Mouse (Mus musculus): Measurements from ENCODE around the gene Prrt2. TPM values are rescaled to one million over a fixed set of nuclear protein-coding genes. Genes with fewer than 3 reads are reported as not detected.

Gene Prrt2
- total RNA-seq, 1 experiment from 2014 or later: 5.1 TPM

DNA sequence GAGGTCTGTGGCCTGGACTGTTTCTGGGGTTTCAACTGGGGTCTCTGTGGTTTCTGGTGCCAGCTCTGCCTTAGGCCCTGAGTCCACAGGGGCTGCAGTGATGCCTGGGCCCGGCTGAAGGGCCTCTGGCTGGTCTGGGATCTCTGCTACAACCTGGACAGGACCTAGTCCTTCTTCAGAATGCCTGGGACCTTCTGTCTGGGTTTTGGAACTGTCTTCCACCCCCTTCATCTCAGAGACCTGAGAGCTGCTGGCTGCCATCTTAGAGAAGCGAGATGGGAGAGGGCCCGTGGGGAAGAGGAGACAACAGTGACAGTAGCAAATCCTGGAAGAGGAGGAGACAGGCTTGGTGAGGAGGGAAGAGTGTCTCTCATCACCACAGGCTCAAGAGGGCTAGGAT lies 980 bp downstream of the Prrt2 start:
- DNase-seq: no peak

DNA sequence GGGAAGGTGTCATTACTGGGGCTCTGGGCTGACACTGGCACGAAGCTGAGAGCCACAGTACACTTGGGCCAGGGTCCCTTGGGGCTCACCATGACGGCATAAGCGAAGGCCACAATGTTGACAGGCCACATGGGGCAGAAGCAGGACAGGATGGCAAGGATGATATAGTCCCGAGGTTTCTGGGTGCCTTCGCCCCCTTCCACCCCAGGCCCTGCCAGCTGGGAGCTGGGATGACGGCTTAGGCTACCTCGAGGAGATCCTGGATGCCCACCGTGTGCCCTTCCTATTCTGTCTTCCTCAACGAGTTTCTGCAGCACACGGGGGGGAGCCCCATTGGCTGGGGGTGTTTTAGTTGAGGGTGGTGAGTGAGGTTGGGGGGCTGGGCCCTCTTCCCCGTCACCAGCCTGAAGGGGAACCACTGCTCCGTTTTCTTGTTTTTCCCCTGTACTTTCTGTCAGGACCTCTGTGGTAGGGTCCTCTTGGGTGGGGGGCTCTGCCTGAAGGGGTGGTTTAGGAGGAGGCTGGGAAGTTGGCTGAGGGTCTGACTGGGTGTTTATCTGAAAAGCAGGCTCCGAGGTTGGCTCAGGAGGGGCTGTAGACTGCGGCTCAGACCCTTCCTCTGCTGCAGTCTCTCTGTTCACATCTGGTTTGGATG lies 1.6 kb downstream of the Prrt2 start:
- no peak for DNase-seq

DNA sequence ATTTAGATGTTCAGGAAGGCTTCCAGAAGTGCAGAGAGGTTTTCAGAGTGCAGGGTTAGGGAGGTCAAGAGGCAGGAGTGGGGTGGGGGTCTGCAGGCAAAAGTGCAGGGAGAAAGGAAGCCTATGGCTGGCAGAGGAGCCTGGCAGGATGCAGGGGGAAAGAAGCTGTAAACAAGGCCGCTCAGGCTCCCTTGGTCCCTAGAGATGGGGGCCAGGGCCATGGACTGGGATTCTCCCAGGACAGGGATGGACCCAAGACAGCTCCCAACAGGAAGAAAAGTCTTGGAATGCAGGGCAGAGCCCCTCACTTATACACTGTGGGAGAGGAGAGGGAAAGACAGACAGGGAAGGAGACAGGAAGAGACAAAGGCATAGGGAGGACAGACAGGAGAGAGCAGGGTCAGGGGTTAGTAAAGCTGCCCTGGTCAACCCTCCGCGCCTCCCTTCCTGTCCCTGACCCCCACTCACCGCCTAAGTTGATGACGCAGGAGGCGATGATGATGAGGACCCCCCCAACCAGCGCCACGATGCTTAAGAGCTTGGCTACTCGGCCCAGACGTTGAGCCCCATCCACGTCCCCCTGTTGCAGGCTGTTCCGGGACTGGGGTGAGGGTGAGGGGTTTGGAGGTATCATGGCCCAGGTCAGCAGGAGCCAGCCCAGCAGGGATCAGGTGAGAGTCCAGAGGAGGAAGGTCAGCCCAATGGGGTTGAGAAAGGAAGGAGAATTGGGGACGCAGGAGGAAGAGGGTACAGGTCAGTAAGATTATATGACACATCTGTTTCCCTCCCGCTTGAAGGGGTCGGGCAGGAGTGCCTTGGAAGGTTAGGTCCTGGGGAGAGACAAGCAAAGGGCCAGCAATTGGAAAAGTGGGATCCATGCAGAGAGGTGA lies 2.4 kb downstream of the Prrt2 start:
- no peak for DNase-seq

DNA sequence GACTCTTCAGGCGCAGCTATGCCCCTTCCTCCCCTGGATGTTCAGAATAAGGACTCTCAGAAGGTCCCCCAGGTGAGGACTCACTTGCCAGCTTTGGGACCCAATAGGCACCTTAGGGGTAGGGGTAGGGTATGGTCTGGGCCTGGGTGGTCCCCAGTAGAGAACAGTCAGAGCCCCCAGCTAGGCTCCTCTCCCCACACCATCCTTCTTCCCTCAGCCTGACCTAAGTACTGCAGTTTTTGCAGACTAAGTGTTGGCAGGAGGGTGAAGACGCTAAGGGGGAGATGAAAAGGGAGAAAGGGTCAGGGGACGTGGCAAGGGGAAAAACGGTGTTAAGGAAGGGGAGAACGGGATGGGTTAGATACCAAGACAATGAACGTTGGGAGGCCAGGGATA lies 3.1 kb downstream of the Prrt2 start:
- DNase-seq: no peak

DNA sequence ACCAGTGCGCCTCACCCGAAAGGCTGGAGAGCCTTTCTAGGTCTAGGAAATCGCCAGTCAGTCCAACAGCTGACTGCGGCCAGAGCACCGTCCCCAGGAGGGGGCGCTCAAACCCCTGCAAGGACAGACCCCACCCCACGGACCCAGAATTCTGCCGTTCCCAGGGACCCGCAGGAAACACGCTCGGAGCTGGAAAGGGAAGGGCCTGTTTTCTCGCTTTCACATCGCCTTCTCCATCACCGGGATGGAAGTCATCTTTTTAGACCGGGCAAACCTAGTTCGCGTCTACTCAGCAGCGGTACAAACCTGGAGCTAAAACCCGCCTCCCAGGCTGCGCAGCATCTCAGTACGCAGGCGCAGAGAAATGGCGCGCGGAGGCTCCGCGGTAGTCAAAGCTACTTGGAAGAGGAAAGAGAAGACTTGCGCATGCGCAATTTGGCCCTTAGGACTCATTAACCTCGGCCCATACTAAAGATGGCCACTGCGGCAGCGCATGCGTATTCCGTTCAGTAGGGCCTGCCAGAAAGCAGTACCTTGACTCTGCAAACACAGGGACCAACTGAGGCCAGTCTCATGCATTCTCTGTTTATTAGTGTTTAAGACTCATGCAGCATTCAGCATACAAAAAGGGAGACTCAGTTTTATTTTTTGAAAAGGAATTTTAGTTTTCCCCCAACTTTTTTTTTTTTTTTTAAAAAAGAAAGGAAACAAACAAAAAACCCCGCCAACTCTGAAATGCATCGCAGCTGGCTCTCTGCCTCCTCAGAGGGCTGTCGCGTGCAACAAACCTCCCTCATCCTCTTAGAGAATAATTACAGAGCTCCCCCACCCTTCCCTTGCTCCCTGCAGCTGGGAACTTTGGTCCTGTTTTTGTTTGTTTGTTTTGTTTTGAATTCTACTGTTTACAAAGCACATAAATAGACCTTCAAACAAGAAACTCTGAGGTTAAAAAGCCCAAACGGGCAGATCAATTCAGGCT lies 3.8 kb downstream of the Prrt2 start, which contains the start of gene Pagr1a:
Gene Pagr1a, minus strand, starts transcription at position 382 of the 979 bp plus-strand sequence.
- DNase-seq: peak; percentile 96

DNA sequence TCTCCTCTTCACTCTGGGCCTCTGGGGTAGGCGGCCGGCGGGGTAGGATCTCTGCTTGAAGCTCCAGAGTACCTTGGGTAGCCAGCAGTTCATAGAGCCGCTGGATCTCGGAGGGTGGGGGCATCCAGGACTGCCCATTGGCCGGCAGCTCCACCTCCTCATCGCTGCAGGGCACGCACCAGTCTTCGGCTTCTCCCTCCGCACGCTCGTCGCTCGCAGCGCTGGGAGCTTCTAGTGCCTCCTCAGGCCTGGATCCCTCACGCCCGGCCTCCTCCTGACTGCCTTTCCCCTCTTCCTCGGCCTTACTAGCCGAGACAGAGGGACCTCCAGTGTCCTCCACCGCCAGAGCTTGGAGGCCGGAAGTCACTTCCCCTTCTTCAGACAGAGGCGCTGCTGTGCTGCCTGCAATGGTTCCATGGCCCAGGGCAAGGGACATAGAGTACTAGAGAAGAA lies 4.5 kb downstream of the Prrt2 start:
- DNase-seq: peak; percentile 68

DNA sequence TGATC lies 4.7 kb downstream of the Prrt2 start, which contains the start of gene Pagr1b:
Gene Pagr1b, minus strand, starts transcription at position 4 of the 5 bp plus-strand sequence.
- DNase-seq: no peak

DNA sequence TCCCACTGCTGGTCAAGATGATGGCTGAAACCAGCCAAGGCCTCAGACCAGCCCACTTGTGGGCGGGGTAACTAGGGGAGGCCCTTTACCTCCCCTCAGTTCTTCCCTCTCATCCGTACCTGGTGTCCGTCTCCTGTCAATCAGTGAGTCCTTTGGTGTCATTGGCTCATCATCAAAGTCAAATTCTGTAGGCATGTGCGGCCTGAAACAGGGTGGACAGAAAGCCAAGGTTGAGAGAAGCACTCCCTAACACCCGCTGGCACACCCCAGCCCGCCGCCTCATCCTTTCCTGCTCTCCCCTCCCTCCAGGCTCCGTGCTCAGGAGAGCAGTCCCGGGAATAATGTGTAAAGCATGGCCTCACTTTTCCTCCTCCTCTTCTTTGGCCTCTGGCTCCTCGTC lies 4.9 kb downstream of the Prrt2 start:
- DNase-seq: peak; percentile 50

DNA sequence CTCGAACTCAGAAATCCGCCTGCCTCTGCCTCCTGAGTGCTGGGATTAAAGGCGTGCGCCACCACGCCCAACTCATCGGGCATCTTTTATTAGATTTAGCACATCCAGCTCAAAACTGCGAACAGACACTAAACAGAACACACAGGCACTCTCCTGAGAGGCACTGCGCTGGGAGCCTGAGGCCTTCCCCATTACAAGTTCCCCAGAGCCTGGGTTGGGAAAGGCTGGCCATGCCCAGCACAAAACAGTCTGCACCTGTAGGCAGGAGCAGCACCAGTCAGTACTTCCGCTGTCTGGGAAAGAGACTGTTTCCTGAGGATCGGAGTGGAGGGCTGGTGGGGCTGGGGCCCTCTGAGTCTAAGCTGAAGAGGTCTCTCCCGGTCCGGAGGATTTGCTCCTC lies 6.0 kb downstream of the Prrt2 start:
- no peak for DNase-seq

DNA sequence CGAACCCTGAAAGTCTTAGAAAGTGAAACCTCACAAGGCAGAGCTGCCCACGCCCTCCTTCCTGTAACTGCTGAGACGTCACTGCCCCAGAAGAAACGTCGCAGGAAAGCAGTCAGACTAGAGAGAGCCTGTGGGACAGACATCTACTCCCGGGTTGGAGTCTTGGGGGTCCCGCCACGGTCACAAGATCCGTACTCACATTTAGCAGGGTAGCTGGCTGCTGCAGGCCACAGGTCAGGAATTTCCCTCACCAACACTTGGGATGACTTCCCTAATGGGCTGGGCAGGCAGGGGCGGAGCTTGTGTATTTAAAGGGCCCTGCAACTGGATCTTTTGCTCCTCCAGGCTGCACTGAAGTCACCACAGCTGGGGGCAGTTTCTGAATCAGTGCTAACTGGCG lies 6.7 kb downstream of the Prrt2 start, which contains the start of gene Mvp:
Gene Mvp, minus strand, starts transcription at position 302 of the 400 bp plus-strand sequence.
- peak; percentile 67 for DNase-seq

DNA sequence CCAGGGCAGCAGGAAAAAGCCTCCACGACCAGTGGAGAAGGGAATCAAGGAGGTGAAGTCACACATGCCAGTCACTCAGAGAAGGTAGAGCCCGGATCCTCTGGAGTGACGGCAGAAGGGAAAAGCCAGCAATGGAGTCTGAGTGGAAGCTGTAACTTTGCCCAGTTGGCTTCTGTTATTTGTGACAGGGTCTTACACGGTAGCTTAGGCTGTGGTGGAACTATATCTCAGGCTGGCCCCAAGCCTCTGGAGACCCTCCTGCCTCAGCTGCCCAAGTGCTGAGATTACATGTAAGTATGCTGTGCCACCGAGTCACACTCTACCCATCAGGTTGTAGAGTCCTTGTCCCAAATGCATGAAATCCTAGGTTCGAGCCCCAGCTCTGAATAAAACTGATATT lies 7.6 kb downstream of the Prrt2 start:
- no peak for DNase-seq

DNA sequence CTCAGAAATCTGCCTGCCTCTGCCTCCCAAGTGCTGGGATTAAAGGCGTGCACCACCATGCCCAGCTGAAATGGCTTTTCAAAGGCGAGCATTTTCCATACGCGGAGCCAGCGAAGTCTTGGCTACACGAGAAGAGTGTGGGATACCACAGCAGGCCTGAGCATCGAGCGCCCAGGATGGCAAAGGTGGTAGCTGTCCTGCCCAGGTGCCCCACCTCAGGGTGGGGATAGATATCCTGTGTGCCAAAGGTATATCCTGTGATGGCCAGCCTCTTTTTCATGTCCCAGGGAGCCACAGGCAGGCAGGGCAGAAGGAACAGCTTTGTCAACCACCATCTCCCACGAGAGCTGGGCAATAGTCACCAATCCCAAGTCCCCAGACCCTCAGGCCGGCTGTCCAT lies 8.2 kb downstream of the Prrt2 start:
- no peak for DNase-seq

DNA sequence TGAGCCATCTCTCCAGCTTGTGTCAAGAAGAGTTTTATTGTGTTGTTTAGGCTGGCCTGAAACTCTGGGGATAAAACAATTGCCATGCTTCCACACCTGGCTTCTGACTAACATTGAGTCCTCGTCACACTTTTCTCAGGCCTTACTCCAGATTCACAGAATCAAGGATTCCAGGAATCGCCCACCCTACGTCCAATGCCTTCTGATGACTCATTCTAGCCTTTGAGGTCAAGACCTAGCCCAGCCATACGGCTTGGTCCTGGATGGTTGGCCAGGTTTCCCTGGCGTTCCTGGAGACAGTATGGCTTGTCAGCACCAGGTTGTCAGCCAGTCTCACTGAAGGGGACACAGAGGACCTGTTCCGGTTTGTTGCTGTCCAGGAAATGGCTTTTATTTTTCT lies 8.6 kb downstream of the Prrt2 start:
- no peak for DNase-seq

DNA sequence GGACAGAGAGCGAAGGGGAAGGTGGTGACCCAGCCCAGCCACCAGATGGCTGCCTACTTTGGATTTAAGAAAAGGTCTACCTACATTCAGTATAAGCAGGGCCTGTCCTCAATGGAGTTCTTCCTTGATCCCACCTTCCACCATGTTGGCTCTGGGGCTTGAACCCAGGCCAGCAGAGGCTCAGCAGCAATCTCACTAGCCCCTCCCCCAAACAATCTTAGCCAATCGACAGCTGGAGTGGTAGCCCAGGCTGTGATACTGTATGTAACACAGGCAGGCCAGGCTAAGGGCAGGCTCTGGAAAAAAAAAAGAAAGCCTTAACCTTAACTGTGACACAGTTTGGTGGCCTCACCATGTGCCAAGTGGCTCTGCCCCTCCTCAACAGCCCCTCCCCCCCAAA lies 9.3 kb downstream of the Prrt2 start:
- no peak for DNase-seq

DNA sequence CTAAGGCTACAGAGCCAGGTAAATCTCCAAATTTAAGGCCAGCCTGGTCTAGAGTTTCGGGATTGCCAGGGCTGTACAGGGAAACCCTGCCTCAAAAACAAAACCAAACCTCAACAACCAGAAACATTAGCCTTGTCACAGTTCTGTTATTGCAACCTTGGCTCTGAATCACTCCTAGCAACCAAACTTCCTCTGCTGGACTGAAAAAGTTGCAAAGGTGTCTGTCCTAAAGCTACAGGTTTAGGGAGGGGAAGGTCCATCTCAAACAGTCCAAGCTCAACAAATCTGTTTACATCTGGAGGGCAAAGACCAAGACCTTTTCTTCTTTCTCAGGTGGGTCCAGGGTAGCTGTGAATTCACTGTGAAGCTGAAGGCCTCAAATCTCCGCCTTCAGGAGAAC lies 10.0 kb downstream of the Prrt2 start:
- no peak for DNase-seq

DNA sequence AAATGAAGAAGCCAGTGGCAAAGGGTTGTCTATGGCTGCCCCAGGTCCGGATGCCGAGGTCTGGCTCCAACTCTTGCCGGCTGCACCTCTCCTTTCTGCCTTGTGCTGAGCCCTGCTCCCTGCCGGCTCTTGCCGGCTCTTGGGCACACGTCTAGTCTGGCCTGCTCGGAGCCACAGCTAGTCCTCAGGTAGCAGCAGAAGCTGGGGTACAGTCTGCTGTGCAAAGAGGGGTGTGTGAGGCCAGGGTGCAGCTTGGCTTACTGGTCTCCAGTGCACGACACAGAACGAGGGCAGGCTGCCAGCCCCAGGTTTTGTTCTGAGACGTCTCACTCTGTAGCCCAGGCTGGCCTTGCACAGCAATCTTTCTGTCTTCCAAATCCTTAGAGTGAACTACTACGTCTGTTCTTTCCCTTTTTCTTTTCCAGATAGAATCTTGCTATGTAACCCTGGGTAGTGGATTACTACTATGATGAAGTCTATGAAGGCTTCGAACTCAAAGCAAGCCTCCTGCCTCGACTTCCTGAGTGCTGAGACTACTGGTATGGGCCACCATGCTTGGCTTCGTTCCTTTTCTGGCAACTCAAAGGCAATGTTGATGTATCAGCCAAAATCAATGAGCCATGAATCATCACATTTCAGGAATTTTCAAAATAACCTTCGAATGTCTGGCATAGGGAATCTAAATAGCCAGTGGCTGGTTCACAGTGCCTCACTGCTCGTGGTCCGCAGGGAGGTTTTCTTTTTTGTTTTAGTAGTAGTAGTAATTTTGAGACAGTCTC lies 11.5 kb downstream of the Prrt2 start:
- no peak for DNase-seq

DNA sequence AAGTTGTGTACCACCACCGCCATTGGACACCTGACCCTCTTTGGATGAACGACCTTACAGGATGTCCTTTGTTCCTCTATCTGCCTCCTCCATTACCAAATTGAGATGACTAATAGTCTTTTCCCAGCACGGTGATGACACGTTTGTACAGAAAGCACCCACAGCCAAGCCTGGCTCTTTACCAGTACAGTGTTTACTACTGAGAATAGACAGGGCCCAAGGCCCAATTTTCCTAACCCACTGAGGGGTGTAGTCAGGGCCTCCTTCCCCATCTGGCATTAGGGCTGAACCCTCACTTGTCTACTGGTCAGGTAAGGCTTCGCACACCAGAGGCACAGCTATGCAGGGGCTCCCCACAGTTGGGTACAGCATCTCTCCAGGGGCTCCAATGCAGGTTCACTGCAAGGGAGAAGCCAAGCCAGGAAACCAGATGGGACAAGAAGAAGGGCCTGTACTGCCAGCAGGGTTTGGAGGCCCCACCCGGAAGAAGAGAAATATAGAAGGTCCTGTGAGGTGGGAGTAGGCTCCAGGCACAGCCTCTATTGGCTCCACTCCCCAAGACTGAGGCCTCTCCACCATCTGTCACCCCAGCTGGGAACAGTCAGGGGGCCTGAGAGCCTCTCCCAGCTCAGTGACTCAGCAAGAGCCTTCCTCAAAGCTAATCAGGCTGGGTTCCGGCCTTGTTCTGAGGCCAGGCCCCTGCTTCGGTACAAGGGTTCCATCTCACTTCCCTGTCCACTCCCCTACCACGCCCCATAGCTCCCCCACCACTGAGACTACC lies 12.6 kb downstream of the Prrt2 start:
- DNase-seq: peak; percentile 58

DNA sequence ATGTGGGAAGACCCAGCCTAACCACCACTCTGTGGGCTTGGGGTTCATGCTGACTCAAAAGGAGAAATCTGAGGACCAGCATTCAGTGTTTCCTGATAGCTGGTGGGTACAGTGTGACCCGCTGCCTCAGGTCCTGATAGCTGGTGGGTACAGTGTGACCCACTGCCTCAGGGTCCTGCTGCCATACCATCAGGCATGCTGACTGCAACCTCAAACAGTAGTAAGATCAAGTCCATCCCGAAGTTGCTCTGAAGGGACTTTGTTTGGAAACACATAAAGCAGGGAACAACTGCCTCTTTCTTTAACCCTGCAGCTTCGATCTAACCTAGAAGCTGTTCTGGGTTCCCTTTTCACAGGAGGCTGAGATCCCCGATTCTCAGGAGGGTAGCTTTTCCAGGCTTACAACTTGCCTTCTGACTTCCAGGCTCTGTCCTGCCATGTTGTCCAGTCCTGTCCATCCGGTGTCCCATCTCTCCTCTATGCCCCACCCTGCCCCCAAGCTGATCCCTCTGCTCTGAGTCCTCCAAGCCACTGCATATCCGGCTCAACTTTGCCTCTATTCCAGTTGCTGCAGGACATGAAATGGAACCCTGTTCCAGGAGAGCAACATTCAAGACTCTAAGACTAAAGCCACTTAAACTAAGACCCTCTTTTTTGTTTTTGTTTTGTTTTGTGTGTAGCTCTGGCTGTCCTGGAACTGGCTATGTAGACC lies 13.5 kb downstream of the Prrt2 start:
- no peak for DNase-seq

DNA sequence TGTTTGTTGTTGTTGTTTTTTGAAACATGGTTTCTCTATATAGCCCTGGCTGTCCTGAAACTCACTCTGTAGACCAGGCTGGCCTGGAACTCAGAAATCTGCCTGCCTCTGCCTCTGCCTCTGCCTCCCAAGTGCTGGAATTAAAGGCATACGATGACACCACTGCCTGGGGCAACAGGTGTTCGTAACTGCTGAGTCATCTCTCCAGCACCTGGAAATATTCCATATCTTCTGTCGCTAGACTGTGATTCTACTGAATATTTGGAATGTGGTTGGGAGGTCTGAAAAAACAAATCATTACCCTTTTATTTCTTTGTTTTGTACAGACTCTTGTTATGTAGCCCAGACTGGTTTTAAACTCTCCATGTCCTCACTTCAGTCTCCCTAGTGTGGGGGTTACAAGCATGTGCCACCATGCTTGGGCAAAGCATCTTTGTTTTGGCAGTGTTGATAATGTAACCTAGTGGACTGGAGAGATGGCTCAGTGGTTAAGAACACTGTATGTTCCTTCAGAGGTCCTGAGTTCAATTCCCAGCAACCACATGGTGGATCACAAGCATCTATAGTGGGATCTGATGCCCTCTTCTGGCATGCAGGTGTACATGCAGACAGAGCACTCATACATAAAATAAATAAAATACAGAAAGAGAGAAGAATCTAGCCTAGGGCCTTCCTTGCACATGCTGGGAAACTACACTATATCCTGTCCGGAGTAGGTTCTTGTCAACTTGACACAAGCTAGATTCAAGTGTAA lies 16.7 kb downstream of the Prrt2 start:
- DNase-seq: no peak

DNA sequence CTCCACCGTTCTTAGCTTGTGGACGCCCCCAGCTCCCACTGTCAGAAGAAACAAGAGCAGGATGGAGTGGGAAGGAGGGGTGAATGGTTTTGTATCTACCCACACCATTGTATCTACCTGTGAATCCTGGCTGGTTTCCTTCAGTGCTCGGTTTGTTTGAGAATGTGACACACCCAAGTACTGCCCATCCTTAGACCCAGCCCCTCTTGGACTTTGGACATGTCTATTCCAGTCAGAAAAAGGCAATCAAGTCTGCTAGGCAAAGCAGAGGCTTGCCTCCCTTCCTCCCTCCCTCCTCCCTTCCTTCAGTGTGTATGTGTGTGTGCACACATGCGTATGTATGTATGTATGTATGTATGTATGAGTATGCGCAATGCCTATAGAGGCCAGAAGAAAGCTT lies 17.4 kb downstream of the Prrt2 start:
- DNase-seq: no peak

All from adrenal gland, postnatal 25 days (tissue).